Comparison of ENCODE assay signal across 8 mouse cellular contexts in the genomic region with DNA sequence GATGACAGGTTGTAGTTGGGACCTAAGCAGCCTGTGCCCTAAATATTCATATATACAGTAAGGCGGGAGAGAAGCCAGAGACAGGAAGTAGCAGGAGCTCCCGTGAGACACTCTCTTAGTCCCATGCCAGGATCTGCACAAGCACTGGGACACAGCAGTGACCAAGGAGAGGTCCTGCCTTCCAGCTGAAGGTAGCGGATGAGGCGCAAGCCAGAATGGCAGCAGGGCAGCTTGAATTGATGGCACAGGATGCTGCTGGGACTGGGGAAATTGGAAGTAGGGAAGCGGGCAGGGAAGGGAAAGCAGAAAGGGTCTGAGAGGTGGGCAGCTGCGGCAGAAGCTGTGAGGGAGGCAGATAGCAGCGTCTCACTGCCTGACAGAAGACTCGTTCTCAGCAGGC.
A peak's percentile ranks its signal among the peaks of the same experiment; 100 is the strongest.
DNase-seq lines count a peak whose midpoint lies in the region; ATAC-seq lines count a peak whose summit lies in the region.

No protein-coding gene starts in this region.

- no peak for ATAC-seq in kidney, embryonic 14.5 days (ENCODE audit: low FRiP score, low TSS enrichment)
- no peak for ATAC-seq in embryonic facial prominence, embryonic 11.5 days (replicated peaks; ENCODE audit: insufficient number of reproducible peaks, low FRiP score, low TSS enrichment, low read depth)
- no peak for ATAC-seq in hindbrain, embryonic 14.5 days (ENCODE audit: low FRiP score)
- no peak for ATAC-seq in midbrain, embryonic 14.5 days (ENCODE audit: low FRiP score, low TSS enrichment)

- no peaks in the 10 kb centered on the region for H3K36me3 ChIP-seq in kidney, embryonic 14.5 days (ENCODE audit: control insufficient read depth, insufficient read depth, low read length)
- no peaks in the 10 kb centered on the region for H3K36me3 ChIP-seq in embryonic facial prominence, embryonic 11.5 days (replicated peaks; ENCODE audit: control insufficient read depth, insufficient read depth, low read depth, low read length)
- H3K36me3 ChIP-seq in hindbrain, embryonic 14.5 days (replicated peaks; ENCODE audit: control insufficient read depth, insufficient read depth) = no peaks in the 10 kb centered on the region
- H3K36me3 ChIP-seq in midbrain, embryonic 14.5 days (ENCODE audit: control insufficient read depth, insufficient read depth, low read length) = no peaks in the 10 kb centered on the region

- H3K4me1 ChIP-seq in kidney, embryonic 14.5 days (ENCODE audit: control insufficient read depth, insufficient read depth, low read length) = peaks cover 31% of the 10 kb centered on the region
- H3K4me1 ChIP-seq in embryonic facial prominence, embryonic 11.5 days (ENCODE audit: control insufficient read depth, insufficient read depth, low read length) = no peaks in the 10 kb centered on the region; the same call in 1 of the 2 replicates
- H3K4me1 ChIP-seq in hindbrain, embryonic 14.5 days (replicated peaks; ENCODE audit: control insufficient read depth, insufficient read depth, low read length) = peaks cover 34% of the 10 kb centered on the region
- H3K4me1 ChIP-seq in midbrain, embryonic 14.5 days (ENCODE audit: control insufficient read depth, insufficient read depth, low read length) = peaks cover 13% of the 10 kb centered on the region

- H3K9me3 ChIP-seq in kidney, embryonic 14.5 days (ENCODE audit: control insufficient read depth, low read length) = no peaks in the 10 kb centered on the region
- no peaks in the 10 kb centered on the region for H3K9me3 ChIP-seq in embryonic facial prominence, embryonic 11.5 days (replicated peaks; ENCODE audit: control insufficient read depth, low read length)
- no peaks in the 10 kb centered on the region for H3K9me3 ChIP-seq in hindbrain, embryonic 14.5 days (ENCODE audit: control insufficient read depth, low read length)
- no peaks in the 10 kb centered on the region for H3K9me3 ChIP-seq in midbrain, embryonic 14.5 days (ENCODE audit: control insufficient read depth, low read length)

- no peak overlapping the region for H3K4me3 ChIP-seq in kidney, embryonic 14.5 days (ENCODE audit: low read length)
- H3K4me3 ChIP-seq in embryonic facial prominence, embryonic 11.5 days (ENCODE audit: low read depth, low read length) = no peak overlapping the region
- H3K4me3 ChIP-seq in hindbrain, embryonic 14.5 days (replicated peaks; ENCODE audit: low read length) = no peak overlapping the region
- H3K4me3 ChIP-seq in midbrain, embryonic 14.5 days (replicated peaks; ENCODE audit: low read depth, low read length) = no peak overlapping the region

- DNase-seq in kidney, adult 11 months = no peak
- no peak for DNase-seq in embryonic facial prominence, embryonic 11.5 days (ENCODE audit: low spot score)
- no peak for DNase-seq in hindbrain, embryonic 14.5 days (ENCODE audit: low spot score)
- no peak for DNase-seq in midbrain, embryonic 14.5 days
- no peak for DNase-seq in embryo, embryonic 9.5 days (ENCODE audit: extremely low spot score)
- no peak for DNase-seq in frontal cortex, postnatal 14 days (ENCODE audit: low spot score in 2 of 2)
- no peak for DNase-seq in testis, postnatal 14 days (ENCODE audit: low spot score)

- H3K4me2 ChIP-seq in kidney, embryonic 14.5 days (replicated peaks; ENCODE audit: low read depth, low read length) = no peak overlapping the region
- H3K4me2 ChIP-seq in embryonic facial prominence, embryonic 11.5 days (ENCODE audit: low read depth, low read length) = no peak overlapping the region
- no peak overlapping the region for H3K4me2 ChIP-seq in hindbrain, embryonic 14.5 days (replicated peaks)
- no peak overlapping the region for H3K4me2 ChIP-seq in midbrain, embryonic 14.5 days (ENCODE audit: low read length)

- H3K27ac ChIP-seq in kidney, embryonic 14.5 days (ENCODE audit: low read depth, low read length) = peak overlapping the region; percentile 71
- peak overlapping the region; percentile 47; the same call in 1 of the 2 replicates for H3K27ac ChIP-seq in embryonic facial prominence, embryonic 11.5 days (replicated peaks; ENCODE audit: low read depth, low read length)
- peak overlapping the region; percentile 61 for H3K27ac ChIP-seq in hindbrain, embryonic 14.5 days
- H3K27ac ChIP-seq in midbrain, embryonic 14.5 days (replicated peaks; ENCODE audit: low read depth, low read length) = peak overlapping the region; percentile 26; the same call in 1 of the 2 replicates

- 71% methylated on average over 8 of the region's 8 CpGs for whole genome bisulfite sequencing in kidney, embryonic 14.5 days
- WGBS in embryonic facial prominence, embryonic 11.5 days = 64% methylated on average over 8 of the region's 8 CpGs
- WGBS in hindbrain, embryonic 14.5 days = 57% methylated on average over 8 of the region's 8 CpGs
- 62% methylated on average over 8 of the region's 8 CpGs for WGBS in midbrain, embryonic 14.5 days

- no peak overlapping the region for H3K9ac ChIP-seq in kidney, embryonic 14.5 days (ENCODE audit: low read depth, low read length)
- H3K9ac ChIP-seq in embryonic facial prominence, embryonic 11.5 days (replicated peaks; ENCODE audit: low read length) = no peak overlapping the region
- peak overlapping the region; percentile 20; the same call in 1 of the 2 replicates for H3K9ac ChIP-seq in hindbrain, embryonic 14.5 days
- H3K9ac ChIP-seq in midbrain, embryonic 14.5 days (replicated peaks; ENCODE audit: low read length) = no peak overlapping the region

- H3K27me3 ChIP-seq in kidney, embryonic 14.5 days (ENCODE audit: control insufficient read depth, insufficient read depth, low read length) = no peaks in the 10 kb centered on the region
- H3K27me3 ChIP-seq in embryonic facial prominence, embryonic 11.5 days (ENCODE audit: control insufficient read depth, insufficient read depth, low read length) = no peaks in the 10 kb centered on the region
- no peaks in the 10 kb centered on the region for H3K27me3 ChIP-seq in hindbrain, embryonic 14.5 days (ENCODE audit: control insufficient read depth, insufficient read depth, low read length)
- H3K27me3 ChIP-seq in midbrain, embryonic 14.5 days (ENCODE audit: control insufficient read depth, insufficient read depth, low read length) = no peaks in the 10 kb centered on the region
